Mouse (Mus musculus) MEL (cell line): ENCODE measurements around the gene Akr1c13.

Experiments
- CTCF ChIP-seq, 3 experiments: IDR thresholded peaks in 2 of 3; conservative IDR thresholded peaks in 1 of 3; 2 replicates each; pipeline ENCODE4 v1.5.1; 2011 to 2012; ENCODE audit warnings: low read length in 3 of 3, low read depth in 2 of 3, mild to moderate bottlenecking in 2 of 3, improper control_type of control experiment in 1 of 3, inconsistent platforms in 1 of 3, mixed read lengths in 1 of 3, moderate library complexity in 1 of 3; ENCODE audit not compliant: control insufficient read depth in 1 of 3, insufficient read depth in 1 of 3, poor library complexity in 1 of 3, severe bottlenecking in 1 of 3
- ELF1 ChIP-seq: IDR thresholded peaks from 2 replicates; pipeline ENCODE4 v1.6.1; 2014; ENCODE audit warnings: low read depth, mild to moderate bottlenecking, inconsistent platforms, low read length, improper control_type of control experiment, moderate library complexity
- GABPA ChIP-seq: IDR thresholded peaks from 2 replicates; pipeline ENCODE4 v1.6.1; 2012; ENCODE audit warnings: low read depth, mild to moderate bottlenecking, inconsistent platforms, low read length, improper control_type of control experiment, moderate library complexity
- UBTF ChIP-seq: IDR thresholded peaks from 2 replicates; pipeline ENCODE4 v1.6.1; 2012; ENCODE audit warnings: low read depth, mild to moderate bottlenecking, inconsistent platforms, low read length, improper control_type of control experiment, moderate library complexity, borderline replicate concordance; ENCODE audit not compliant: insufficient read depth

- no peak for TF ChIP-seq CTCF (IDR thresholded peaks at IDR 0.05 in 2 of 3, conservative IDR thresholded peaks at IDR 0.05 in 1 of 3; ENCODE audit: control insufficient read depth in 1 of 3, insufficient read depth in 1 of 3, low read depth in 2 of 3, low read length in 3 of 3, poor library complexity in 1 of 3, severe bottlenecking in 1 of 3)
- no peak for TF ChIP-seq ELF1
- TF ChIP-seq GABPA = no peak
- TF ChIP-seq UBTF = no peak
Measured at GRCm38 (mm10) chr13:4228441-4228840, 37.5 kb downstream of the Akr1c13 start, which contains the start of gene Akr1c19.
